Mouse (Mus musculus) brown adipose tissue, adult 24 weeks (tissue): ENCODE results near the gene Oosp2. TPM values are rescaled to one million over a fixed set of nuclear protein-coding genes. Genes with fewer than 3 reads are reported as not detected.

ENCODE experiments used
- H3K27ac ChIP-seq: fragments of 200-500 bp; replicated peaks from 2 replicates; pipeline ENCODE4 v1.5.1; 2012; ENCODE audit warnings: low read depth, mild to moderate bottlenecking, low read length
- H3K4me1 ChIP-seq: fragments of 200-500 bp; 2 replicates; pipeline ENCODE4 v1.6.1; 2012; ENCODE audit warnings: low read length, mixed read lengths; ENCODE audit not compliant: control insufficient read depth, insufficient read depth, insufficient read length
- H3K4me3 ChIP-seq: fragments of 200-500 bp; 2 replicates; pipeline ENCODE4 v1.5.1; 2012; ENCODE audit warnings: low read depth, mild to moderate bottlenecking, low read length, moderate library complexity; ENCODE audit not compliant: insufficient read depth
- polyA plus RNA-seq: library from polyadenylated mRNA; stranded (reverse); fragments of >200 nt; gene quantifications from 2 replicates; pipeline ENCODE4 v1.2.4, GENCODE M21; 2012; ENCODE audit not compliant: missing spikeins, insufficient read depth, insufficient read length

Gene Oosp2
- polyA plus RNA-seq, 1 experiment, result not detected

DNA sequence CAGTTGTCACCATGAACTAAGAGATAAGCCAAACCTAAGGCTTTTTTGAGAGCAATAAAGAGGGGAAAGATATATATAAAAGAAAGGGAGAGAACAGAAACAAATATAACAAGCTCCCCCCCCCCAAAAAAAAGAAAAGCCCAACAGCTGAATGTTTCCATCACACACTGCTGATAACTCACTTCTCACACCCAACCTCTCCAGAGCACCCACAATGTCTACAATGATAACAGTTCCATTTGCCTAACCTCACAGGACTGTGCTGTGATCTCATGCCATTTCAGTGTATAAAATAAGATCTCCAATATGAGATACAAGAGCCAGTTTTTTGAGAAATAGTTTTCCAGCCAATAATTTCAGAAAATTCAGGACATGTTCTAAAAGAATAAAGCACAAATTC lies 42.4 kb downstream of the Oosp2 start:
- H3K4me1 ChIP-seq, result no peaks in the 10 kb centered on the region
- H3K4me3 ChIP-seq, result no peak overlapping the region
- no peak overlapping the region for H3K27ac ChIP-seq

DNA sequence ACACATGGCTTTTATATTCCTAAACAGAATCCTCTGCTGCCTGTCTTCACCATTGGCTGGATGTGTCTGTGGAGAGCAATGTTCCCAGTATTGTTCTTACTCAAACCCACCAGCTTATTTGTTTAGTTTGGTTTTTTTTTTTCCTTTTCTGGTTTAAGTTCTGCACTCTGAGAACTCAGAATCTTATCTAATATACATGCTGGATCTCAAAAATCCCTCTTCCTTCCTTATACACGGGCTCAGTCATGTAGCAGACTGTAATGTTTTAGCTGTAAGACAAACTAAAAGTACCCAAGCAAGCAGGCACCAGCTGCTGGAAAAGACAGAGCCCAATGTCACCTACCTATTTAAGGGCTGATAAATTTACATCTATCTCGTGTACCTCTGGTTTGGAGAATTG lies 45.6 kb downstream of the Oosp2 start:
- Histone ChIP-seq H3K27ac (no peak overlapping the region), H3K4me1 (no peaks in the 10 kb centered on the region), H3K4me3 (no peak overlapping the region)

DNA sequence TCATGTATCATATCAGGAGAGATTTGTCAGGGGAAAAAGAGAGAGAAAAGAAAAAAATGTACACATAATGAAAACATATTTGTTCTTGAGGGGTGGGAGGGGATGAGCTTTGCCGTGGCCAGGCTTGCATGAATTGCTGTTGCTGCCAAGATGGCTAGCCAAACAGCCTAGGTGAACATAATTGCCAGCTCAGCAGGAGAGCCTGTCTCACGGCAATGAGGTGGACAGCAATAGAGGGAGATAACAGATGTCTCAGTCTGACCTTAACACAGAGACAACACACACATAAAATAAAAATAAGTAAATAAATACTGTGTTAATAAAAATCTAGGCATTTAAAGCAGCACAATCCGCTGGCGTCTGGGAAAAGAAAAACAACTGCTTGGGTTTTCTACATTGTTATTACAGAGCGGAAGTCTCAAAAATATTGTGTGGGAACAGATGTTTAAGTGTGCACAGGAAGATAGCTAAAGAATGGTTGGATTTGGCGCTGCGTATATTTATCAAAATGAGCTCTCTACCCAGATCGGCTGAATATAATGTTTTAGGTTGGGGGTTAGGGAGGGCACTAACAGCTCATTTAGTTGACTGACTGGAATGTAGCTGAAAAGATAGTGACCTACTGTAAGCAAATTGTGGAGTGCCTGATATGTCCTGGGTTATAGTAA lies 46.4 kb downstream of the Oosp2 start:
- Histone ChIP-seq H3K4me3 (no peak overlapping the region), H3K27ac (no peak overlapping the region), H3K4me1 (no peaks in the 10 kb centered on the region)

DNA sequence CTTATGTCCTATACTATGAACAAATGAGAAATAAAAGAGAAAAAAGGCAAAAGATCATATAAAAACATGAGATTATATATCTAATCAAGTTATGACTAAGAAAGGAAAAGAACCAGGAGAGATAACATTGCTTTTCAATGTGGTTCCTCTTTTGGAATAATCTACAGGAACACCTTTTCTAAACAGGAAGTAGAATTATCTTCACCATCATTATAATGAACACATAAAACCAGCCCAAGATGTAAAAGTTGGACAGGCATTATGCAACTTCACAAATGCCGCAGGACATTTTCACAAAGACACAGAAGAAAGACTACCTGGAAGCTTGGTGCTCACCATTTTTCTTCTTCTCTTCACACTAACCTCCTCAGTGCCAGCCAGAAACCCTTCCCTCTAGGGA lies 47.3 kb downstream of the Oosp2 start:
- no peak overlapping the region for H3K27ac ChIP-seq
- no peaks in the 10 kb centered on the region for H3K4me1 ChIP-seq
- H3K4me3 ChIP-seq, result no peak overlapping the region

DNA sequence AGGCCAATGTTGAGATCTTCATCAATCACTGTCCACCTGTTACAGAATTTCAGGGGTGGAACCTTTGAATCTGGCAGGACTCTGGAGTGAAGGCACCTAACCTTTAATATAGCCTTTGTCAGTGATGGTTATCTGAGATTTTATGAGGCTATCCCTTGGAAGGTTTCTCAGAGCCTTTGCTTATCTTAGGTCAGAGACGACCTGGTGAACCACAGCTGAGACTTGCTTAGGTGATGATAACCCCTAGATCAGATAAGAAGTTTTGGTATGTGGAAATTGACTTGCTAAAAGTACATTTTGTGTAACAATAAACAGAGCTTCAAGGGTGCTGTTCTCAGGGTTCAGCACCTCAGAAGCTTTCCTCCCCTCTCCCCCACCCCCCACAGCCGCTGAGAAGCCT lies 48.1 kb downstream of the Oosp2 start:
- no peak overlapping the region for H3K4me3 ChIP-seq
- H3K4me1 ChIP-seq, result no peaks in the 10 kb centered on the region
- H3K27ac ChIP-seq, result no peak overlapping the region

DNA sequence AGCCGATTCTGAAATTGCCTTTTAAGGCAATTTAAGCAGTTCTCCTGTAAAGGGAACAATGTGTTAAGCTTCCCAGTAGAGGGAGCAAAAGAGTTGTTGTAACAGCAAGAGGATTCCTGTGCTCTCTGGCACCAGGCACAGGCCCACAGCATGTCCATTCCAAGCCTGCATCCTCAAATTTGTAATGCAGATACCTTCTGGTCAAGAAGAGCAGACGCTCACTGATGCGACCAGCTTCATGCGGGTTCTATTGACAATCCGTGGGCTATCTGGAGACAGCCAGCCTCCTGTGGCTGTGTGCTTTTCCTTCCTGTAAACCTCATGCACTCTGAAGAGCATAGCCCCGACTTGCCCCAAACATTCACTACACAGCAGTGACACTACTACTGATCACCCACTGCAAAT lies 48.8 kb downstream of the Oosp2 start:
- H3K27ac ChIP-seq, result no peak overlapping the region
- no peak overlapping the region for H3K4me3 ChIP-seq
- H3K4me1 ChIP-seq, result no peaks in the 10 kb centered on the region

DNA sequence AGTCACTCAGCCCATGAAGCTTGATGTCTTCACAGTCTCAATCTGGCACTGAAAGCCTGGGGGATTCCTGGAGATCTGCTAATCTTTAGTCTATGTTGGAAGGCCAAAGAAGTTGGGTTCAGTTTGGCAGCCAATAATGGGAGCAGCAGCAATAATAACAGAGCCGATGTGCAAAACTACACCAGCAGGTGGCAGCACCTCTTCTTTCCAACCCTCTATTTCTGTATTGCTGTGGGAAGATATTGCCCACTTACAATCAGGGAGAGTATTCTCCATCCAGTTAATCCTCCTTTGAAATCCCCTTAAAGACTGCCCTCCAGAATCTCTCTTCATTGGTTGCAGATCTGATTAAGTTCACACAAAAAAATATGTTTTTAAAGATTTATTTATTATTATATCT lies 52.2 kb downstream of the Oosp2 start:
- Histone ChIP-seq H3K4me3 (no peak overlapping the region), H3K4me1 (no peaks in the 10 kb centered on the region), H3K27ac (no peak overlapping the region)

DNA sequence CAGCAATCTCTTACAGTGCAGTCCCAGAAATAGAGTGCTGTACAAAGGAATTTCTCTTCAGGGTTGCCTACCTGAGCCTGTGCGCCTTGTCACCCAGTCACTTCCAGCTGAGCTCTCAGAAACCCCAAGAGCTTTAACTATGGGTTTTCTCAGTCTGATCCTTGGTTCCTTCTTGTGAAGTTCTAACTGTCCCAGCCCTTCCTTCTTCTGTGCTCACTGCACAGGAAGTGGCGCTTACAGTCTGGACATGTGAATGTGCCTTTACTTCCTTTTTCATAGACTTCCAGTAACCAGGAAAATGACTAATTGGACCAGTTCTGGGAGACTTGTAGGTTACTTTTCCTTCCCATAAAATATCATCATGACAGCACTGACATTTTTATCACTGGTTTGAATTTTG lies 55.8 kb downstream of the Oosp2 start, which contains the start of gene Ms4a6d:
Gene Ms4a6d (minus strand): TSS at position 247 of the 400 bp plus-strand sequence.
- Histone ChIP-seq H3K4me1 (no peaks in the 10 kb centered on the region), H3K4me3 (peak within 1 kb of the TSS; percentile 37), H3K27ac (peak within 1 kb of the TSS; percentile 67)

DNA sequence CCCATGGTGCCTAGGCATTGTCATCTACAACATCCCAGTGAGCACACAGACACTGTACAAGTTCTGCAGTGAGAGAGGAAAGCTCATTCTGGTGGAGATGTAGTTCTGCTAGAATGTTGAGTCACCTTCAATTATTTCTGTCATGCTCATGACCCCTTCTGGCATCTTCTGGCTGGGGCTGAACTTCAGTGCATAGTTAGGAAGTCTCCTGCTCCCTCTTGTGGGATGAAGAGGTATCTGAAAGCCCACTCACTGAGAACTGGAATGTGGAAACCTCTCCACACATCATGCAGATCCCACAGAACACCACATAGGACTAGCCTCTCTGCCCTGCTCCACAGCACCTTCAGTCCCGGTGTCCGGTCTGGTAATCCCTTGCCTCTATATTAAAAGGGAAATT lies 58.3 kb downstream of the Oosp2 start:
- no peak overlapping the region for H3K4me3 ChIP-seq
- no peaks in the 10 kb centered on the region for H3K4me1 ChIP-seq
- H3K27ac ChIP-seq, result no peak overlapping the region

DNA sequence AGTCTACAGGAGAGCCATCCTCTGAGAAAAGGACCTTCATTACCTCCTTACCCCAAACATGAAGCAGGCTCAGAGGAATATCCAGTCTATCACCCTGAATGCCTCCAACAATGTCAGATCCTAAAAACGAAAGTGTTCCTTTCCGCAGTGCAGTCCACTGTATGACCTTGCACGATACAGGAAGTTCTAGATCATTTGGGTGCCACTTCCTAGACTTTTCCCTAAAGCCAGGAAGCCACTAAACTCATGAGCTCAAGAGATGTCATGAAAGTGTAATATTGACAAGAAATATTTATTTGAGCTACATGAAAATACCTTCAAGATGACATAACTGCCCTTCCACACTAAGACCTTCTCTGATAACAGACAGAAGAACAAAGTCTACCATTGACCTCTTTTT lies 59.0 kb downstream of the Oosp2 start:
- Histone ChIP-seq H3K27ac (no peak overlapping the region), H3K4me1 (no peaks in the 10 kb centered on the region), H3K4me3 (no peak overlapping the region)

Other genes starting within 250 kb of the Oosp2 start
- not detected in 2 replicates for gene Ms4a4b, start 217.0 kb downstream of the Oosp2 start, polyA plus RNA-seq
- gene Ms4a6c, start 191.2 kb downstream of the Oosp2 start, polyA plus RNA-seq, result 2.7 and 3.9 TPM in 2 replicates
- not detected in 2 replicates for gene Gm8369, start 174.6 kb downstream of the Oosp2 start, polyA plus RNA-seq
- 3.9 and 4.5 TPM in 2 replicates for gene Ms4a6b, start 144.0 kb downstream of the Oosp2 start, polyA plus RNA-seq
- 5.7 and 7.2 TPM in 2 replicates for gene Ms4a4d, start 123.8 kb downstream of the Oosp2 start, polyA plus RNA-seq
- 2.8 and 7.0 TPM in 2 replicates for gene Ms4a6d, start 55.7 kb downstream of the Oosp2 start, polyA plus RNA-seq
- not detected in 2 replicates for gene Ms4a2, start 36.8 kb downstream of the Oosp2 start, polyA plus RNA-seq
- not detected in 2 replicates for gene Ms4a3, start 19.7 kb downstream of the Oosp2 start, polyA plus RNA-seq
- not detected in 2 replicates for gene Oosp1, start 30.6 kb upstream of the Oosp2 start, polyA plus RNA-seq
- gene Oosp3, start 36.5 kb upstream of the Oosp2 start, polyA plus RNA-seq, result not detected in 2 replicates
- gene Gif, start 87.0 kb upstream of the Oosp2 start, polyA plus RNA-seq, result not detected in 2 replicates
- gene Mrpl16, start 109.8 kb upstream of the Oosp2 start, polyA plus RNA-seq, result 113 and 132 TPM in 2 replicates
- 1.2 and 2.1 TPM in 2 replicates for gene Stx3, start 158.8 kb upstream of the Oosp2 start, polyA plus RNA-seq
- not detected in 2 replicates for gene Olfr1417, start 178.7 kb upstream of the Oosp2 start, polyA plus RNA-seq
- not detected in 2 replicates for gene Olfr1418, start 200.5 kb upstream of the Oosp2 start, polyA plus RNA-seq
- not detected in 2 replicates for gene Olfr1419, start 214.5 kb upstream of the Oosp2 start, polyA plus RNA-seq
- gene Olfr1420, start 226.0 kb upstream of the Oosp2 start, polyA plus RNA-seq, result not detected in 2 replicates